Mouse (Mus musculus) hindbrain, embryonic 11.5 days (tissue): ENCODE measurements around the gene Rnf169. TPM values are rescaled to one million over a fixed set of nuclear protein-coding genes. Genes with fewer than 3 reads are reported as not detected.
"Not testable (repeated sequence)": the region's sequence is repeated elsewhere in the genome, so short reads cannot be mapped to it uniquely, and the experiment has no call there.

ENCODE experiments used
- ATAC-seq: fragments of 200-750 bp; cut with Nextera tagmentation; 2 replicates; pipeline ENCODE4 v1.8.0; 2017; ENCODE audit warnings: mild to moderate bottlenecking, moderate TSS enrichment, moderate library complexity; ENCODE audit not compliant: low FRiP score
- DNase-seq: peaks from one replicate; pipeline ENCODE4 v3.0.0-alpha.2; 2015; ENCODE audit warnings: low spot score
- H3K27ac ChIP-seq: fragments of 300-500 bp; sonication (generic); 2 replicates; pipeline ENCODE4 v1.5.1; 2014; ENCODE audit warnings: mild to moderate bottlenecking, low read depth, low read length
- H3K27me3 ChIP-seq: fragments of 300-500 bp; sonication (generic); 2 replicates; pipeline ENCODE4 v1.6.1; 2014; ENCODE audit warnings: mild to moderate bottlenecking, low read length, moderate library complexity, mixed read lengths; ENCODE audit not compliant: control insufficient read depth, insufficient read depth
- H3K36me3 ChIP-seq: fragments of 300-500 bp; sonication (generic); 2 replicates; pipeline ENCODE4 v1.6.1; 2014; ENCODE audit warnings: mild to moderate bottlenecking, low read length, moderate library complexity, mixed read lengths; ENCODE audit not compliant: control insufficient read depth, insufficient read depth
- H3K4me1 ChIP-seq: fragments of 300-500 bp; sonication (generic); replicated peaks from 2 replicates; pipeline ENCODE4 v1.6.1; 2014; ENCODE audit warnings: low read length, mixed read lengths; ENCODE audit not compliant: control insufficient read depth, insufficient read depth
- H3K4me2 ChIP-seq: fragments of 300-500 bp; sonication (generic); replicated peaks from 2 replicates; pipeline ENCODE4 v1.6.1; 2014; ENCODE audit warnings: mild to moderate bottlenecking, low read depth, low read length
- H3K4me3 ChIP-seq: fragments of 300-500 bp; sonication (generic); 2 replicates; pipeline ENCODE4 v1.5.1; 2014; ENCODE audit warnings: low read depth, low read length
- H3K9ac ChIP-seq: fragments of 300-500 bp; sonication (generic); 2 replicates; pipeline ENCODE4 v1.6.1; 2014; ENCODE audit warnings: low read depth, low read length
- H3K9me3 ChIP-seq: fragments of 300-500 bp; sonication (generic); 2 replicates; pipeline ENCODE4 v1.6.1; 2016; ENCODE audit warnings: low read length; ENCODE audit not compliant: control insufficient read depth
- WGBS: fragments of 180-500 bp; shearing (Covaris S2); extraction: QIAGEN DNeasy Blood & Tissue Kit; methylation state at CpG from one replicate; pipeline ENCODE4 v1.1.7; 2014; 5-methylcytosine and 5-hydroxymethylcytosine counted together
- polyA plus RNA-seq: library from polyadenylated mRNA; unstranded; fragments of >200 nt; fragmentation: Nextera tagmentation; extraction: Ambion mirVana; gene quantifications from 2 replicates; pipeline ENCODE4 v1.2.1, GENCODE M21; 2014

Gene Rnf169
- polyA plus RNA-seq, 1 experiment from 2014 or later: 8.4 TPM

DNA sequence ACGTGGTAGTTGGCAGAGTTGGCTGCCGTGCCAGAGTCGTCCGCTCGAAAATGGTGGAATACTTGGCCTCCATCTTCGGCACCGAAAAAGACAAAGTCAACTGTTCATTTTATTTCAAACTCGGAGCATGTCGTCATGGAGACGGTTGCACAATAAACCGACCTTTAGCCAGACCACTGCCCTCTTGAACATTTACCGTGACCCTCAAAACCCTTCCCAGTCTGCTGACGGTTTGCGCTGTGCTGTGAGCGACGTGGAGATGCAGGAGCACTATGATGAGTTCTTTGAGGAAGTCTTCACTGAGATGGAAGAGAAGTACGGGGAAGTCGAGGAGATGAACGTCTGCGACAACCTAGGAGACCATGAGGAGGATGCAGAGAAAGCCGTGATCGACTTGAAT lies 35.2 kb downstream of the Rnf169 start:
- H3K36me3 ChIP-seq, H3K4me3 ChIP-seq, H3K4me1 ChIP-seq, H3K4me2 ChIP-seq, DNase-seq, ATAC-seq, H3K9me3 ChIP-seq, H3K27me3 ChIP-seq, H3K27ac ChIP-seq, H3K9ac ChIP-seq: not testable (repeated sequence)
- WGBS: 94% methylated on average over 22 of the region's 22 CpGs

GRCm38 (mm10) chr7:99944520-99944919 lies 35.7 kb downstream of the Rnf169 start:
- Histone ChIP-seq H3K9me3 (no peaks in the 10 kb centered on the region), H3K27me3 (no peaks in the 10 kb centered on the region), H3K4me2 (no peak overlapping the region), H3K4me1 (no peaks in the 10 kb centered on the region), H3K4me3 (no peak overlapping the region), H3K36me3 (peaks cover 6% of the 10 kb centered on the region; the same call in 1 of the 2 replicates), H3K27ac (no peak overlapping the region), H3K9ac (no peak overlapping the region)
- 95% methylated on average over 3 of the region's 3 CpGs for WGBS
- DNase-seq (no peak), ATAC-seq (no peak)

GRCm38 (mm10) chr7:99940669-99941068 lies 39.6 kb downstream of the Rnf169 start:
- H3K4me1 ChIP-seq: no peaks in the 10 kb centered on the region
- no peaks in the 10 kb centered on the region for H3K9me3 ChIP-seq
- ATAC-seq (no peak), DNase-seq (no peak)
- no peak overlapping the region for H3K27ac ChIP-seq
- H3K4me2 ChIP-seq: no peak overlapping the region
- no peak overlapping the region for H3K9ac ChIP-seq
- peaks cover 6% of the 10 kb centered on the region; the same call in 1 of the 2 replicates for H3K36me3 ChIP-seq
- no peak overlapping the region for H3K4me3 ChIP-seq
- 96% methylated on average over 1 of the region's 1 CpGs for WGBS
- H3K27me3 ChIP-seq: no peaks in the 10 kb centered on the region

DNA sequence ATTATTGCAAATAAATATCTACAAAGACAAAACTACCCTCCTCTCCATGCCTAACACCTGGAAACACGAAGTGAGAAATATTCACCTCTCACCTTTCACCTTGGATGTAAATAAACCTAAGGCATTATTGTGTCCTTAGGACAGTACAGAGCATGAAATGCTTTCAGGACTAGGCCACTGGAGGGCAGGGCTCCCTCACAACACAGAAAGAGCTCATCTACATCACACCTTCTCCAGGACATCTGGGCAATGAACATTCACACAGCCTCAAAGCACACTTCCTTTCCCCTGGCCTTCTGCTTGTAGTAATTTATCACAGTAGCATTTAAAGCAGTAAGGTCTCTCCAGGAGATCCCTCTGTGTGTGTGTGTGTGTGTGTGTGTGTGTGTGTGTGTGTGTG lies 44.5 kb downstream of the Rnf169 start:
- Histone ChIP-seq H3K4me2 (no peak overlapping the region), H3K27ac (no peak overlapping the region), H3K9ac (no peak overlapping the region), H3K36me3 (0 out of 2 replicates have a peak, but pooled peaks cover 3% of the 10 kb centered on the region), H3K4me3 (no peak overlapping the region), H3K4me1 (no peaks in the 10 kb centered on the region), H3K9me3 (no peaks in the 10 kb centered on the region), H3K27me3 (no peaks in the 10 kb centered on the region)
- no peak for ATAC-seq
- no peak for DNase-seq
- 78% methylated on average over 1 of the region's 1 CpGs for WGBS

DNA sequence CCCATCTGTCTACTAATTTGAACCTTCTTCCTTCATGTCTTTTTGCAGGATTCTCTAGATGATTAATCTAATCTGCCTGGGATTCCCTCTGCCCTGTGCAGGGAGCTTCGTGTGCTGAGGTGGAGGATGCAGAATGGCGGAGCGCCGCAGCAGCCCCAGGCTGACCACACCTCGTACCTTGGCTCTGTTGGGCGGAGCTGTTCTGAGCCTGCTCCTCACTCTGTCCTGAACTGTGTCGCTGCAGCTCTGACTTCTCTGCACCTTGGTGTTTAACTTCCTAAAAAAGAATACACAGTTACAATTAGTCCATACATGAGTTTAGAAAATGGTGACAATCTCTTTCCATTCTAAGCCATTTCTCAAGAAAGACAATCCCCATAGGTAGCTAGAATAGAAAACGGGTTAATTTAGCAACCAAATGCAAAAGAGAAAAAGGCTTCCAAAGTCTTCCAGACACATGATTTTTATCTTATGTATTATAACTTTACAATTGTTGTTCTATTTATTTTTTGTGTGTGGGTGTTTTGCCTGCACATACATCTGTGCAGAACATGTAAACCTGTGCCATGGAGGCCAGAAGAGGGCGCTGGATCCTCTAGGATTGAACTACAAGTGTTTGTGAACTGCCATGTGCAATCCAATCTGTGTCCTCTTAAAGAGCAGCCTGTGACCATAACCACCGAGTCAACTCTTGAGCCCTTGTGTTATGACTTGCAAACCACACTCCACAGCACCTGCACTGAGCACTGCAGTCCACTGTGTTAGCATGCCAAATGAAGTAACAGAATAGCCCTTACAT lies 53.1 kb downstream of the Rnf169 start:
- H3K9me3 ChIP-seq: no peaks in the 10 kb centered on the region
- no peaks in the 10 kb centered on the region for H3K27me3 ChIP-seq
- no peaks in the 10 kb centered on the region for H3K36me3 ChIP-seq
- WGBS: 80% methylated on average over 10 of the region's 10 CpGs
- H3K9ac ChIP-seq: no peak overlapping the region
- H3K27ac ChIP-seq: no peak overlapping the region
- H3K4me2 ChIP-seq: no peak overlapping the region
- ATAC-seq (no peak), DNase-seq (peak; percentile 68)
- no peak overlapping the region for H3K4me3 ChIP-seq
- no peaks in the 10 kb centered on the region for H3K4me1 ChIP-seq

DNA sequence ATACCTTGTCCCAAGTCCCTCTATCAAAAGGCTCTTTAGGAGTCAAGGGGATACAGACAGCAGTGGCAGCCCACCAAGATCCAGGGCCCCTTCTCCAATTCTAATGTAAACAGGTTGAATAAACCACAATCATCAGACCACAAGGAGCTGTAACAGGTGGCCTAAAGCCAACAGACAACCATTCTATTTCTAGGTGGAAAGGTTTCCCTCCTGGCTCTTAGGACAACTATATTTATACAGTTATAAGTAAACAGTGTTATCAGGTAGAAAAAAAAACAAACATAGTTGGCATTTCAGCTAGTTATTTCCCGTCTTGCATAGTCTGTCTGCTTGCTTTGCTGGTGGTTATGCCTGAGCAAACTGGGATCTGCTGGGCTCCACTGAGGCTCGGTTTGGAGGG lies 59.8 kb downstream of the Rnf169 start:
- no peak overlapping the region for H3K4me2 ChIP-seq
- H3K36me3 ChIP-seq: no peaks in the 10 kb centered on the region
- H3K9ac ChIP-seq: no peak overlapping the region
- WGBS: 81% methylated on average over 2 of the region's 2 CpGs
- peaks cover 9% of the 10 kb centered on the region for H3K4me1 ChIP-seq
- DNase-seq: no peak
- H3K27me3 ChIP-seq: 0 out of 2 replicates have a peak, but pooled peaks cover 6% of the 10 kb centered on the region
- ATAC-seq: no peak
- no peaks in the 10 kb centered on the region for H3K9me3 ChIP-seq
- H3K27ac ChIP-seq: no peak overlapping the region
- no peak overlapping the region for H3K4me3 ChIP-seq

DNA sequence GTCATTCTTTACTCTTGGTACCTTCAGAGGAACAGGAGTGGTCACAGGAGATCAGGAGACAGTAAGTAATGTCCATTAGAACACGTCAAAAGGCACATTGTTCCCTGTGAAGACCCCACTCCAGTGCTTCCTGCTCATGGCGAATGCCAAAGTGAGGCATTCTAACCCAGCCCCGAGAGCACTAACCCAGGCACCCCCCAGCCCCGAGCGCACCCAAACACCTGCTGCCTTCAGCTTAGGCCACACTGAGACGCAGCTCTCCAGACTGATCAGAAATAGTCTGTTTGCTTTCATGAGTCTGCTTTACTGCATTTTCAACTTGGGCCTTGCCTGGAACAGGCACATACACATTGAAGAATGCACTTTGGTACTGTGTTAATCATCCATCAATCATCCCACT lies 60.3 kb downstream of the Rnf169 start:
- Histone ChIP-seq H3K4me3 (no peak overlapping the region), H3K9me3 (no peaks in the 10 kb centered on the region), H3K27ac (no peak overlapping the region), H3K36me3 (no peaks in the 10 kb centered on the region), H3K9ac (no peak overlapping the region), H3K27me3 (0 out of 2 replicates have a peak, but pooled peaks cover 6% of the 10 kb centered on the region), H3K4me1 (peaks cover 9% of the 10 kb centered on the region), H3K4me2 (no peak overlapping the region)
- WGBS: 92% methylated on average over 6 of the region's 6 CpGs
- no peak for ATAC-seq
- DNase-seq: no peak

DNA sequence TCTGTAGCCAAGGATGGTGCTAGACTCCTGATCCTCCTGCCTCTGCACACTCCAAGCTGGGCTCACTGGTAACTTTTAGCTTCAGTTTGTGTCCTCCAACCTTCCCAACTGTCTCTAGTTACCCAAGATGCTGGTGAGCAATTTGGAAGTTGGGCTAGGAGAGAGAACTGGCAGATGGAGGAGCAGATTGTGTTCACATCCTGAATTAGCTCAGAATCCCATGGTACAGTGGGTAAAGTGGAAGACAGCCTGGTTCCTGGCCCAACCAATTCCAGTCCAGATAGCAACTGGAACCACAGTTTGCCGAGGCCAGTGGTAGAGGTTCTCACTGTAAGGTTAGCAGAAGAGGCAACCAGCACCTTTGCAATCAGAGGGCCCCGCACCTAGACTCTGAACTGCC lies 61.1 kb downstream of the Rnf169 start:
- ATAC-seq (no peak), DNase-seq (no peak)
- Histone ChIP-seq H3K4me2 (no peak overlapping the region), H3K27ac (no peak overlapping the region), H3K27me3 (0 out of 2 replicates have a peak, but pooled peaks cover 6% of the 10 kb centered on the region), H3K4me3 (no peak overlapping the region), H3K9me3 (no peaks in the 10 kb centered on the region), H3K4me1 (peaks cover 9% of the 10 kb centered on the region), H3K36me3 (no peaks in the 10 kb centered on the region), H3K9ac (no peak overlapping the region)
- WGBS: 92% methylated on average over 2 of the region's 2 CpGs

DNA sequence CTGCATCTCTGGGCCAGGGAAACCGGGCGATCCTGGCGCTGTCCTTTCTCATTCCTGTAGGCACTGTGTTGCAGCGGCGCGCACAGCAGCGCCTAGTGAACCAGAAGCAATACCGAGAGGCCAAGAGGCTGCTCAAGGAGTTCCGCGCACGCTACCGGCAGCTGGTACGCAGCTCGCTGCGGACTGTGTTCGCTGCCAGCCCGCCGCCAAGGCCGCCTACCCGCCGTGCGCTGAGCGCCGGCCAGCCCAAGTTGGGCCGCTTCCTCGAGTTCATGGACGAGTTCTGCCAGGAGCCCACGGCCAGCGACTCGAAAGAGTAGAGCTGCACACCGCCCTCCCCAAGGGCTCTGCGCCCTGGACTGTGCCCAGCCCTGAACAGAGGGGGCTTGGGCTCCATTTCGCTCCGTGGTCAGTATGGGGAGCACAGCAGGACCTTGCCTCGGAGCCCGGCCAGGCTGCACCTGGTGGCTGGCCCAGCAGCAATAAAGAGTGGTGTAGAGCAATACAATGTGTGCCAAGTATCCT lies 62.9 kb downstream of the Rnf169 start:
- DNase-seq (peak; percentile 54), ATAC-seq (peak; percentile 67)
- Histone ChIP-seq H3K36me3 (no peaks in the 10 kb centered on the region), H3K27me3 (0 out of 2 replicates have a peak, but pooled peaks cover 6% of the 10 kb centered on the region), H3K27ac (no peak overlapping the region), H3K9me3 (no peaks in the 10 kb centered on the region), H3K4me2 (peak overlapping the region; percentile 79), H3K4me3 (peak overlapping the region; percentile 26), H3K9ac (peak overlapping the region; percentile 43), H3K4me1 (peaks cover 9% of the 10 kb centered on the region)
- 2% methylated on average over 36 of the region's 36 CpGs for WGBS
